Mouse (Mus musculus): ENCODE measurements around the gene Trmt44. TPM values are rescaled to one million over a fixed set of nuclear protein-coding genes. Genes with fewer than 3 reads are reported as not detected.

Gene Trmt44
- total and polyA plus RNA-seq, 3 experiments: 6.5 to 7.9 (median 7.5) TPM

DNA sequence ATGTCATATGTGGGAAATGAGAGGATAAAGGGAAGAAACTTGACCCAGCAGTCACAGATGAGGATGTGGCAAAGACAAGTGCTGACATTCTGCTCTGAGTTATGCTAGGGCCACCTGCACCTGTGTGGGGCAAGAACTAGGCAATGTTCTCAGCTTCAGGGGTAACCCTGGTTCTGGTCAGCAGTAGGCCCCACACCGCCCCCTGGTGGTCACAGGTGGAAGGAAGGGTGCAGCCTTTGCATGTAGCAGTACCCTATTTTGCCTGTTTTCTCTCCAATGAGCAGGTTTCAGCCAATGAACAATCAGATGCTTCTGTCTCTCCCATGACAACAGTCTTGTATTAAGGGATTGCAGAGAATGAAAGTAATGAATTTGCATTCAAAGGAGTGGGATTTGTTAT lies 11.4 kb downstream of the Trmt44 start:
- Histone ChIP-seq H3K79me2 (replicated peaks; ENCODE audit: control insufficient read depth, extremely low read depth, insufficient read depth, poor library complexity, severe bottlenecking) (no peaks in the 10 kb centered on the region), H3K9ac (ENCODE audit: insufficient read depth, low read depth) (no peak overlapping the region), H3K9me3 (replicated peaks; ENCODE audit: low read length) (no peaks in the 10 kb centered on the region), H3K4me1 (ENCODE audit: control insufficient read depth in 1 of 2, insufficient read depth in 2 of 2) (no peaks in the 10 kb centered on the region), H3K36me3 (replicated peaks in 1 of 2; ENCODE audit: control insufficient read depth in 1 of 2, insufficient read depth in 1 of 2, low read length in 1 of 2) (peaks cover 90 to 99% of the 10 kb centered on the region in 2 experiments), H3K4me2 (ENCODE audit: insufficient read depth, low read depth, poor library complexity, severe bottlenecking) (no peak overlapping the region), H3K27me3 (replicated peaks) (no peaks in the 10 kb centered on the region), H3K27ac (ENCODE audit: insufficient read depth, low read depth) (no peak overlapping the region), H3K4me3 (replicated peaks in 1 of 3; ENCODE audit: low read depth in 2 of 3, low read length in 2 of 3, poor library complexity in 1 of 3) (no peak overlapping the region)
- DNase-seq (ENCODE audit: extremely low read depth): peak; percentile 57
- TF ChIP-seq MAZ (IDR thresholded peaks at IDR 0.05; ENCODE audit: low read depth, low read length): no peak
- TF ChIP-seq ETS1 (conservative IDR thresholded peaks at IDR 0.05; ENCODE audit: low read depth, low read length): no peak
- no peak for TF ChIP-seq MAFK (IDR thresholded peaks at IDR 0.05; ENCODE audit: insufficient replicate concordance, low read length)
- TF ChIP-seq CTCF (conservative IDR thresholded peaks at IDR 0.05 in 1 of 2, IDR thresholded peaks at IDR 0.05 in 1 of 2; ENCODE audit: low read depth in 2 of 2, low read length in 2 of 2): peak; percentile 72 to 93
- dilution Hi-C loops (cut with MboI; ENCODE audit: extremely low pct_ligation_motif_present, extremely low pct_unique_long_range_greater_than_20kb, low sequenced_read_pairs): no loop called here
- in situ Hi-C loops (cut with MboI; ENCODE audit: low pct_ligation_motif_present, low pct_unique_long_range_greater_than_20kb, low sequenced_read_pairs): no loop called here

GRCm38 (mm10) chr5:35562616-35563015 lies 12.3 kb downstream of the Trmt44 start:
- no peaks in the 10 kb centered on the region for H3K4me1 ChIP-seq (ENCODE audit: control insufficient read depth in 1 of 2, insufficient read depth in 2 of 2)
- no peaks in the 10 kb centered on the region for H3K9me3 ChIP-seq (replicated peaks; ENCODE audit: low read length)
- H3K9ac ChIP-seq (ENCODE audit: insufficient read depth, low read depth): no peak overlapping the region
- TF ChIP-seq POLR2AphosphoS2 (IDR thresholded peaks at IDR 0.05; ENCODE audit: low read depth, low read length): no peak
- TF ChIP-seq RCOR1 (conservative IDR thresholded peaks at IDR 0.05; ENCODE audit: low read depth, low read length): no peak
- TF ChIP-seq RAD21 (IDR thresholded peaks at IDR 0.05; ENCODE audit: low read depth, low read length): no peak
- TF ChIP-seq ELF1 (IDR thresholded peaks at IDR 0.05; ENCODE audit: low read depth, low read length): no peak
- no peak for TF ChIP-seq JUN (IDR thresholded peaks at IDR 0.05; ENCODE audit: insufficient read depth, low read depth, low read length)
- no peak for TF ChIP-seq CTCF (conservative IDR thresholded peaks at IDR 0.05 in 1 of 2, IDR thresholded peaks at IDR 0.05 in 1 of 2; ENCODE audit: low read depth in 2 of 2, low read length in 2 of 2)
- no peak for TF ChIP-seq GABPA (IDR thresholded peaks at IDR 0.05; ENCODE audit: insufficient replicate concordance, low read depth, low read length)
- TF ChIP-seq POLR2A (IDR thresholded peaks at IDR 0.05; ENCODE audit: low read depth, low read length): no peak
- no peak for TF ChIP-seq ETS1 (conservative IDR thresholded peaks at IDR 0.05; ENCODE audit: low read depth, low read length)
- no peak for TF ChIP-seq E2F4 (IDR thresholded peaks at IDR 0.05; ENCODE audit: insufficient replicate concordance, low read depth, low read length)
- TF ChIP-seq ZNF384 (IDR thresholded peaks at IDR 0.05; ENCODE audit: low read depth, low read length): no peak
- TF ChIP-seq NELFE (IDR thresholded peaks at IDR 0.05; ENCODE audit: low read depth, low read length): no peak
- no peak for TF ChIP-seq CHD2 (IDR thresholded peaks at IDR 0.05; ENCODE audit: low read length)
- no peak for TF ChIP-seq MAX (IDR thresholded peaks at IDR 0.05; ENCODE audit: low read length)
- TF ChIP-seq TBP (conservative IDR thresholded peaks at IDR 0.05; ENCODE audit: low read depth, low read length): no peak
- no peak for TF ChIP-seq SMC3 (IDR thresholded peaks at IDR 0.05; ENCODE audit: low read depth, low read length)
- dilution Hi-C loops (cut with MboI; ENCODE audit: extremely low pct_ligation_motif_present, extremely low pct_unique_long_range_greater_than_20kb, low sequenced_read_pairs) (no loop called here), in situ Hi-C loops (cut with MboI; ENCODE audit: low pct_ligation_motif_present, low pct_unique_long_range_greater_than_20kb, low sequenced_read_pairs) (no loop called here)
- H3K27me3 ChIP-seq (replicated peaks): no peaks in the 10 kb centered on the region
- no peaks in the 10 kb centered on the region for H3K79me2 ChIP-seq (replicated peaks; ENCODE audit: control insufficient read depth, extremely low read depth, insufficient read depth, poor library complexity, severe bottlenecking)
- no peak for DNase-seq (ENCODE audit: extremely low read depth)
- H3K27ac ChIP-seq (ENCODE audit: insufficient read depth, low read depth): no peak overlapping the region
- H3K36me3 ChIP-seq (replicated peaks in 1 of 2; ENCODE audit: control insufficient read depth in 1 of 2, insufficient read depth in 1 of 2, low read length in 1 of 2): peaks cover 89 to 99% of the 10 kb centered on the region in 2 experiments
- H3K4me3 ChIP-seq (replicated peaks in 1 of 3; ENCODE audit: low read depth in 2 of 3, low read length in 2 of 3, poor library complexity in 1 of 3): no peak overlapping the region
- no peak overlapping the region for H3K4me2 ChIP-seq (ENCODE audit: insufficient read depth, low read depth, poor library complexity, severe bottlenecking)
